Mouse (Mus musculus): Measurements from ENCODE around the gene Appbp2. TPM values are rescaled to one million over a fixed set of nuclear protein-coding genes. Genes with fewer than 3 reads are reported as not detected.

Gene Appbp2
- polyA plus RNA-seq, 1 experiment from 2014 or later, result 54.1 TPM

DNA sequence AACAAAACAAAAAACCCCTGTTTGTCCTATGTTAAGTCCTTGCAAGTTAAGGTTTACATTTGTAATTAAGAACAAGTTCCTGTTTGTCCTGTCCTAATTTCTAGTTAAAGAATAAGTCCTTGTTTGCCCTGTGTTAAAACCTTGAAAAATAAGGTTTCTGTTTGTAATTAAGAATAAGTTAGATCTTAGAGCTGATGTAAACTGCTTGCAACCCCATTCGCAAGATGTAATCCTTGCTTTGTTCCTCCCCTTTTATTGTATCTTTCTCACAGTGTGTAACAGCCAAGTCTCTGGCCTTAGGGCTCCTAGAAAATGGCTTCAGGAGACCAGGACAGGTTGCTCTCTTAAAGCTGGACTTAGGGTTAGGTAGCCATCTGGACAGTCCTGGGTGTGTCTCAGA, 32.5 kb upstream of the Appbp2 start:
- DNase-seq (no peak), ATAC-seq (ENCODE audit: insufficient read depth) (no peak)
- no peak overlapping the region for H3K9ac ChIP-seq
- H3K27ac ChIP-seq (ENCODE audit: low read depth), result no peak overlapping the region
- TF ChIP-seq CTCF (IDR thresholded peaks at IDR 0.05; ENCODE audit: low read depth), result no peak
- no peaks in the 10 kb centered on the region for H3K27me3 ChIP-seq (ENCODE audit: insufficient read depth, low read length)
- no peaks in the 10 kb centered on the region for H3K36me3 ChIP-seq (ENCODE audit: insufficient read depth)
- 92% methylated on average over 1 of the region's 1 CpGs for WGBS
- H3K4me3 ChIP-seq (ENCODE audit: low read depth, low read length), result no peak overlapping the region
- H3K4me1 ChIP-seq (ENCODE audit: insufficient read depth), result no peaks in the 10 kb centered on the region
- H3K4me2 ChIP-seq, result no peak overlapping the region
- H3K9me3 ChIP-seq (ENCODE audit: low read depth, low read length), result no peaks in the 10 kb centered on the region

DNA sequence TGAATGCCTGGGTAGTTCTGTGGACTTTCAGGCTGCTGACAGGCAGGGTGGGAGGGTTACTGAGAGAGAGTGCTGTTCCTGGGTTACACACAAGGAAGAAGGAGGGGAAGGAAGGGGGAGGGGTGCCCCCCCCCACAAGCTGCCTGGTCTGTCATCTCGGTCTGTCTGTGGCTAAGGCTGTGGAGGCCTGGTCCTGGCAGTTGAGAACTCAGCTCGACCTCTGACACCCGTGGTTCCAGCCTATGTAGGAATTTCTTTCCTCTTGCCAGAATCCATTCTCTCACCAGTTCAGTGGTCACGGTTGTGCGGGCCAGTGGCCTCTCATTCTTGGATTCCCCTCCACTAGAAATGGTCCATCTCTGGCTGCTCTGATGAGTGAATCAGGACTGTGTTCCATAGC, 29.7 kb upstream of the Appbp2 start:
- H3K9me3 ChIP-seq (ENCODE audit: low read depth, low read length), result no peaks in the 10 kb centered on the region
- no peak for ATAC-seq (ENCODE audit: insufficient read depth)
- no peak overlapping the region for H3K4me3 ChIP-seq (ENCODE audit: low read depth, low read length)
- no peak for TF ChIP-seq CTCF (IDR thresholded peaks at IDR 0.05; ENCODE audit: low read depth)
- no peak overlapping the region for H3K9ac ChIP-seq
- no peak for DNase-seq
- no peak overlapping the region for H3K27ac ChIP-seq (ENCODE audit: low read depth)
- H3K4me2 ChIP-seq, result no peak overlapping the region
- no peaks in the 10 kb centered on the region for H3K4me1 ChIP-seq (ENCODE audit: insufficient read depth)
- 51% methylated on average over 5 of the region's 5 CpGs for WGBS
- H3K27me3 ChIP-seq (ENCODE audit: insufficient read depth, low read length), result no peaks in the 10 kb centered on the region
- no peaks in the 10 kb centered on the region for H3K36me3 ChIP-seq (ENCODE audit: insufficient read depth)

DNA sequence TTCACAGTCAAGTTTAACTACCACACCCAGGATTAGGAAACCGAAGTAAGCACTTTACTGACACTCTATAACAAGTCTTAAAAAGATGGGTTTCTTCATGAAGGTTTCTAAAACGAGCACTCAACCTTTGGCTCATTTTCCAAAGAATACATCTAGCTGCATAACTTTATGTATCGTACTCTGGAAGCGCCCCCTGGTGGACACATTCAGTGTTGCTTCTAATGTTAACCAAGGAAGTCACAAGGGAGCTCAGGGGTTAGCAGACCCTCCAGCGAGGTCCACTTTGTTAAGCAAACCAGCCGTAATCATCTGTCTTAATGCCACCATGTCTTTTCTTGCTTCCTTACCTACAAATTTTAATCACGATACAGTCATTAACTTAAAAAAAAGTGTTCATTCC, 26.3 kb upstream of the Appbp2 start:
- TF ChIP-seq CTCF (IDR thresholded peaks at IDR 0.05; ENCODE audit: low read depth), result peak; percentile 79
- peak; percentile 91 for DNase-seq
- ATAC-seq (ENCODE audit: insufficient read depth), result no peak
- H3K36me3 ChIP-seq (ENCODE audit: insufficient read depth), result no peaks in the 10 kb centered on the region
- no peaks in the 10 kb centered on the region for H3K9me3 ChIP-seq (ENCODE audit: low read depth, low read length)
- H3K27me3 ChIP-seq (ENCODE audit: insufficient read depth, low read length), result no peaks in the 10 kb centered on the region
- H3K4me3 ChIP-seq (ENCODE audit: low read depth, low read length), result no peak overlapping the region
- no peak overlapping the region for H3K4me2 ChIP-seq
- H3K4me1 ChIP-seq (ENCODE audit: insufficient read depth), result no peaks in the 10 kb centered on the region
- H3K27ac ChIP-seq (ENCODE audit: low read depth), result no peak overlapping the region
- H3K9ac ChIP-seq, result no peak overlapping the region
- 25% methylated on average over 7 of the region's 7 CpGs for WGBS

DNA sequence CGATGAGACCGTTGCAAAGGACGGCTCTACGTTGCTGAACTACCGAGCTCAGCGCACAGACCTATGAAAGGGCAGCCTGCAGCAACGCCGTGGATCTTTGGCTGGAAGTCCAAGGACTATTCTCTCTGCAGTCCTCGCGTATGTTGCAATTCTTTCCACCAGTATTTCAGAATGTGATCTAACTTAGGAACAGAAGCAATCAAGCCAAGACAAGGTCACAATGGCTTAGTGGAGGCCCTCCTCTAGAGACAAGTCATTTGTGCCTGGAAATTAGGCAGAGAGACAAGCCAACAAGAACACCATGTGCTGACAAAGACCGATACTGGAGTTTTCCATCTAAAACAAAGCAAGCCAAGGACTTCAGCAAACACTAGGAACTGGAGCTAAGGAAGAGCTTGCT, 24.0 kb upstream of the Appbp2 start:
- no peak for TF ChIP-seq CTCF (IDR thresholded peaks at IDR 0.05; ENCODE audit: low read depth)
- no peaks in the 10 kb centered on the region for H3K27me3 ChIP-seq (ENCODE audit: insufficient read depth, low read length)
- no peaks in the 10 kb centered on the region for H3K4me1 ChIP-seq (ENCODE audit: insufficient read depth)
- DNase-seq, result no peak
- H3K9me3 ChIP-seq (ENCODE audit: low read depth, low read length), result no peaks in the 10 kb centered on the region
- no peak overlapping the region for H3K4me2 ChIP-seq
- H3K4me3 ChIP-seq (ENCODE audit: low read depth, low read length), result no peak overlapping the region
- no peak overlapping the region for H3K27ac ChIP-seq (ENCODE audit: low read depth)
- 80% methylated on average over 11 of the region's 11 CpGs for WGBS
- no peak for ATAC-seq (ENCODE audit: insufficient read depth)
- no peak overlapping the region for H3K9ac ChIP-seq
- H3K36me3 ChIP-seq (ENCODE audit: insufficient read depth), result no peaks in the 10 kb centered on the region

DNA sequence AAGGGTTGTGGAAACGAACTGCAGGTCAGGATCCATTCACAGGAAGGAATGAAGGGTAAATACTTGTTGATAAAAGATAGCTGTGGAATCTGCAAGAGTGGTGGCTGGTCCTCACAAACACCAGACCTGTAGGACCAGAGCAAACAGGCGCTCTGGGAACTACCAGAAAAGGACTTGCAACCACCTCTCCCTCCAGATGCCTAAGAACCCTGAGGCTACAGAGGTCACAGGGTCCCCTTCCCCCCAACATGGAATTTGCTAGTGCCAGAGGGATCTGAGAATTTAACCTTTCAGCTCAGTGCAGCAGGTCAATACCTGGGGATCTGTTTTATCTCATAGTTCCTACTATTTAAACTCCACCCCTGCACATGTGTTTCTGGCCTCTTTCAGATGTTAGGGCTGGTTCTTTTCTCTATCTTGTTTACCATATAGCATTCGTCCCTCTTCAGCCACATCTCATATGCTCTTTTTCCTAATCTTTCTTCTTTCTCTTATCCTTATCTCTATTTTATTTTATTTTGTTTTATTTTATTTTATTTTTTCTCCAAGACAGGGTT, 20.6 kb upstream of the Appbp2 start:
- H3K9me3 ChIP-seq (ENCODE audit: low read depth, low read length), result no peaks in the 10 kb centered on the region
- no peak overlapping the region for H3K4me2 ChIP-seq
- no peaks in the 10 kb centered on the region for H3K4me1 ChIP-seq (ENCODE audit: insufficient read depth)
- ATAC-seq (ENCODE audit: insufficient read depth) (no peak), DNase-seq (no peak)
- no peaks in the 10 kb centered on the region for H3K27me3 ChIP-seq (ENCODE audit: insufficient read depth, low read length)
- H3K4me3 ChIP-seq (ENCODE audit: low read depth, low read length), result no peak overlapping the region
- WGBS, result 35% methylated on average over 3 of the region's 3 CpGs
- TF ChIP-seq CTCF (IDR thresholded peaks at IDR 0.05; ENCODE audit: low read depth), result no peak
- H3K36me3 ChIP-seq (ENCODE audit: insufficient read depth), result no peaks in the 10 kb centered on the region
- H3K9ac ChIP-seq, result no peak overlapping the region
- H3K27ac ChIP-seq (ENCODE audit: low read depth), result no peak overlapping the region

DNA sequence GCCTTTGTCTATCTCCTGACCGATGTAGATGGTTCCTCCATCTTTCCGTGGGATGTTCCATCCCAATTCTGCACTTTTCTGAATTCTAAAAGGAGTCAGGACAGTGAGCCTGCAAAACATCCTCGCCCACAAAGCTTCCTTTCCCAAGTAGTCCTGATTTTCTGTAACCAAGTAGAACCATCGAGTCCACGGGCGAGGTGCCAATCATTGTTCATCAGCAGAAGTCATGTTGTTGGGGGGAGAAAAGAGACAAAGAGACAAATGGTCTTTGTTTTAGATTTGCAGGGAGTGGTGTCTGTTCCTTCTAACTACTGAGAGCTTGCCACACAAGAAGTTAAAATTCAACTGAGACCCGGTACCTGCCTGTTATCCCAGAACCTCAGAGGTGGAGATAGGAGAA, 18.7 kb upstream of the Appbp2 start:
- no peak overlapping the region for H3K4me2 ChIP-seq
- H3K9ac ChIP-seq, result no peak overlapping the region
- DNase-seq, result no peak
- H3K4me3 ChIP-seq (ENCODE audit: low read depth, low read length), result no peak overlapping the region
- H3K4me1 ChIP-seq (ENCODE audit: insufficient read depth), result no peaks in the 10 kb centered on the region
- no peak overlapping the region for H3K27ac ChIP-seq (ENCODE audit: low read depth)
- no peaks in the 10 kb centered on the region for H3K27me3 ChIP-seq (ENCODE audit: insufficient read depth, low read length)
- 72% methylated on average over 7 of the region's 7 CpGs for WGBS
- H3K36me3 ChIP-seq (ENCODE audit: insufficient read depth), result no peaks in the 10 kb centered on the region
- no peaks in the 10 kb centered on the region for H3K9me3 ChIP-seq (ENCODE audit: low read depth, low read length)
- TF ChIP-seq CTCF (IDR thresholded peaks at IDR 0.05; ENCODE audit: low read depth), result no peak
- ATAC-seq (ENCODE audit: insufficient read depth), result no peak

DNA sequence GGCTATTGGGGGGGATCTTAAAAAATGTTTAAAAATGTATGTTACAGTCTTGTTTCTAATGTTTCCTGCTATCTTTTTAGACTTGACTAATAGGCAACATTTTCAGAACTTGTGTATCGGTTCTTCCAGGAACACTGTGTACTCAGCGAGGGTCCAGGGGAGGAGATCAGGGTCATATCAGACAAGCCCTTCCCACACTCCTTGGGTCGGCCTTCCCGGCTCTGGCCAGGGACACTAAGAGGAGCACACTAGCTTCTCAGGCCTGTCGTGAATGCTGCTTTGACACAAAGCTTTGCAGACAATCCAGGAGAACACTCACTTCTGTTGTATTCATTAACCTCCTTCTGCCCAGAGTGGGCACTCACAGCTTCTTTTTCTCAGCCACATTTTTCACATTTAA, 18.1 kb upstream of the Appbp2 start:
- no peak for ATAC-seq (ENCODE audit: insufficient read depth)
- H3K9ac ChIP-seq, result no peak overlapping the region

DNA sequence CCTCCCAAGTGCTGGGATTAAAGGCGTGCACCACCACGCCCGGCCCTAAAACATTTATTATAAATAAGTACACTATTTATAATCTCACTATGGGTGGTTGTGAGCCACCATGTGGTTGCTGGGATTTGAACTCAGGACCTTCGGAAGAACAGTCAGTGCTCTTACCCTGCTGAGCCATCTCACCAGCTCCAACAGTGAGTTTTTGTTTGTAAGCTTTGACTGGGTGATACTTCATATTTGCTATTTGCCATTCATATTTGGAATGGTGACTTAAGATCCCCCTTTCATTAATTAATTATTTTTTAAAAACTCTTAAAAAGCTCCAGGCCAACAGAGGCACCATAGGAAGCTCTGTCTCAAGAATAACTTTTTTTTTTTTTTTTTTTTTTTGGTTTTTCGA, 17.0 kb upstream of the Appbp2 start:
- no peak for DNase-seq
- 84% methylated on average over 5 of the region's 5 CpGs for WGBS
- ATAC-seq (ENCODE audit: insufficient read depth), result no peak
- Histone ChIP-seq H3K4me2 (no peak overlapping the region), H3K36me3 (ENCODE audit: insufficient read depth) (no peaks in the 10 kb centered on the region), H3K9me3 (ENCODE audit: low read depth, low read length) (no peaks in the 10 kb centered on the region), H3K27me3 (ENCODE audit: insufficient read depth, low read length) (no peaks in the 10 kb centered on the region), H3K4me1 (ENCODE audit: insufficient read depth) (no peaks in the 10 kb centered on the region), H3K27ac (ENCODE audit: low read depth) (no peak overlapping the region), H3K4me3 (ENCODE audit: low read depth, low read length) (no peak overlapping the region), H3K9ac (no peak overlapping the region)
- no peak for TF ChIP-seq CTCF (IDR thresholded peaks at IDR 0.05; ENCODE audit: low read depth)

More for the DNA sequence above, 18.1 kb upstream of the Appbp2 start:
- Histone ChIP-seq H3K27me3 (ENCODE audit: insufficient read depth, low read length) (no peaks in the 10 kb centered on the region), H3K36me3 (ENCODE audit: insufficient read depth) (no peaks in the 10 kb centered on the region), H3K9me3 (ENCODE audit: low read depth, low read length) (no peaks in the 10 kb centered on the region), H3K4me1 (ENCODE audit: insufficient read depth) (no peaks in the 10 kb centered on the region), H3K4me2 (no peak overlapping the region), H3K4me3 (ENCODE audit: low read depth, low read length) (no peak overlapping the region), H3K27ac (ENCODE audit: low read depth) (no peak overlapping the region)
- TF ChIP-seq CTCF (IDR thresholded peaks at IDR 0.05; ENCODE audit: low read depth), result no peak
- DNase-seq, result no peak
- WGBS, result 61% methylated on average over 5 of the region's 5 CpGs

Data from lung, embryonic 14.5 days (tissue).